Mouse (Mus musculus): ENCODE measurements around the gene Krt18.
"Not testable (repeated sequence)": the region's sequence is repeated elsewhere in the genome, so short reads cannot be mapped to it uniquely, and the experiment has no call there.

Krt18 gene

DNA sequence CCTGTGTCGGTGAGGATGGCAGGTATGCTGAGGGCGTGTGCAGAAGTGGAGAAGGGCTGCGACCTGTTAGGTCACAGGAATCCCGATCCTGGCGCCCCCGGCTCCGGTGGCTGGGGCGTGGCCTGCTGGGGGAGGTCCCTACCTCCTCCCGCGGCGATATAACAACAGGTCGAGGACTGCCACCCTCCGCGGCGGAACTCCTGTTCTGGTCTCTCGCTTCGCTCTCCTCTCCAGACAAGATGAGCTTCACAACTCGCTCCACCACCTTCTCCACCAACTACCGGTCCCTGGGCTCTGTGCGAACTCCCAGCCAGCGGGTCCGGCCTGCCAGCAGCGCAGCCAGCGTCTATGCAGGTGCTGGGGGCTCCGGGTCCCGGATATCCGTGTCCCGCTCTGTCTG is at the start of gene Krt18:
TSS of gene Krt18 (plus strand) at position 141 of the 400 bp plus-strand sequence.
- DNase-seq (ENCODE audit: low spot score in 2 of 2) = no peak

DNA sequence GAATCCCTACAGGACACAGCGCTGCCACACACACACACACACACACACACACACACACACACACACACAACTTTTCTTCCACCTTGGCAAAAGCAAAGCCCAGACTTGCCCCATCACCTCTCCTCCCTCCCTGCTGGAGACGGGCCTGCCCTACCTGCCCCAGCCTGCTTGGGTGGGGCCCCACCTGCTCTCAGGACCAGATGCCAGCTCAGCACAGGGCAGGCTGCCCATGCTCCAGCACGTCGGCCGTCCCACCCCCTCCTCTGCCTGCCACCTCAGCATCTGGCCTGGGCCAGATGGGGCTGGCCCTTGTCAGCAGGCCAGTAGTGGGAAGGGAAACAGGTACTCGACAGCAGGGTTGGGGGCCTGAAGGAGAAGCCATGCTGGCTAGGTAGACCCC is 47.1 kb upstream of the Krt18 start:
- DNase-seq (ENCODE audit: low spot score in 2 of 2) = no peak

DNA sequence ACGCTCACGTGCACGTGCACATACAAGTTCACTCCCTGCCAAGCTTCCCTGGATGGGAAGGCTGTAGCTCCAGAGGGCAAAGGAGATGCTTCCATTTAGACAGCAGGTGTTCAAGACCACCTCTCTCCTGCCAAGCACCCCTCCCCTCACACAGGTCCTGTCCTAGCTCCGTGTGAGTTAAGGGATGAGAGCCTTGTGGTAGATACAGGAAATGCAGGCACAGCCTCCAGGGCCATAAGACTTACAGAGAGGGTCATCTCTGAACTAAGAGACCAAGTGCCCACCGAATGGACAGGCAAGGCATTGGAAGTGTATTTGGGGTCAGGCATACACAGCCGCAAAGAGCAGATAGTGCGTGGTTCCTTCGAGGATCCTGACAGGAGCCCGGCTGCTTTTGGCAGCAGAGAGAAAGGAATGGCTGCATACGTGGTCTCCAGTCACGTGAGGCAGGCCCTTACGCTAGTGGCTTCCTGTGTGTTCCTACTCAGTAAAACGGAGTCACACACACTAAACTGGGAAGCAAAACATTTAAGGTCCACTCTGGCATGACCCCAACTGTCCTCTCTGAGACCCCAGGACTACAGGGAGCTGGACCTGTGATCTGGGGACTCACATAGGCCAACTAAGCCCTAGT is 44.5 kb upstream of the Krt18 start:
- DNase-seq (ENCODE audit: low spot score in 2 of 2) = no peak

DNA sequence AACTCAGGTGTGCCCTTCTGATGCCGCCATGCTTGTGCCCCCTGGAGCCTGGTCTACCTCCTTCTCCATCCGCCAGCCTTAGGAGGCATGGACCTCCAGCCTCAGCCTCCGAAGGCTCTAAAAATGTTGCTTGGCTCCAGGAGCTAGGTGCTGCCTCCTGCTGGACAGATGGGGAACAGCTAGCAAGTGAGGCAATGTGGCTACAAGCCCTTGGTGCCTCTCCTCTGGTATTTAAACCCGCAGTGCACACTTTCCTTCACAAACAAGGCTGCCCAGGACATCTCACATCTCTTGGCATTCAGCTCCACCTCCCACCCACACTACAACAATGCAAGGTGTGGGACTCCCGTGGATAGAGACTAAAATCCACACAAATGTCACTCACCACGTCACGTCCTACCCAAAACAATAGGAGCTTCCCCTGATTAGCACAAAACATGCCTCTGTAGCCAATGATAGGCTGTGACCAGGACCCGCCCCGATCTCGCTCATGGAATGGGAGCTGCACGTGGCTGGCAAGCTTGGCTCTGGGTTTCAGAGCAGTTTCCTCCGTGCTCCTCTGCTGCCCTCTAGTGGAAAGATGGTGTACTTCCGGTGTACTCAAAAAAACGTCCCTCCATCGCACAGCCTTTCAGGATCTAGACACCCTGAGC is 43.9 kb upstream of the Krt18 start:
- peak; percentile 84 to 97 for DNase-seq (ENCODE audit: low spot score in 2 of 2)

DNA sequence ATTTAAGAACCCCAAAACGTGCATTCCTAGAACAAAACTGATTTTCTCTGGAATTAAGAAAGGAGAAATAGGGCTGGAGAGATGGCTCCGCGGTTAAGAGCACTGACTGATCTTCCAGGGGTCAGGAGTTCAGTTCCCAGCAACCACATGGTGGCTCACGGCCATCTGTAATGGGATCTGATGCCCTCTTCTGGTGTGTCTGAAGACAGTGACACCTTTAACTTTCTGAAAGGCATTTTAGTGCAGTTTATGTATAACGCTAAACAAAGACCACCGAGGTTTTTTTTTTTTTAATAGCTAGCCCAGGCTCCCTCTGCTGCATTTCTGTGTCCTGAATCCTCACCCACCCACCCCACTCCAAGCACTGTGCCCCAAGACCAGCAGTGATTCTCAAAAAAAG is 43.2 kb upstream of the Krt18 start:
- no peak for DNase-seq (ENCODE audit: low spot score in 2 of 2)

DNA sequence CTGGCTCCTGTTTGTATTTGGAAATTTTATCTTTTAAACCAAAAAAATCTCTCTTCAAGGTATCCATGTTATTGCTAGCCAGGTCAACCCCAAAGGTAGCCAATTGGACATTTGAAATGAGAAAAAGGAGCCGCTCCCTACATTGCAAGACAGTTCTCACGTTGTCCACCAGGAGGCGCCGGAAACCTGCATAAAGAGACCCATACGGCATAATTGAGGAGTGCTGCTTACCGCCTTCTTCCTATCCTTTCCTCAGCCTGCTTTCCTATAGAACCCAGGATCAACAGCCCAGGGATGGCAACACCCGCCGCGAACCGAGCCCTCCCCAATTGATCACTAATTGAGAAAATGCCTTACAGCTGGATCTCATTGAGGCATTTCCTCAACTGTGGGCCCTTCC is 39.9 kb upstream of the Krt18 start:
- peak in 1 of 2 experiments; percentile 93 for DNase-seq (ENCODE audit: low spot score in 2 of 2)

DNA sequence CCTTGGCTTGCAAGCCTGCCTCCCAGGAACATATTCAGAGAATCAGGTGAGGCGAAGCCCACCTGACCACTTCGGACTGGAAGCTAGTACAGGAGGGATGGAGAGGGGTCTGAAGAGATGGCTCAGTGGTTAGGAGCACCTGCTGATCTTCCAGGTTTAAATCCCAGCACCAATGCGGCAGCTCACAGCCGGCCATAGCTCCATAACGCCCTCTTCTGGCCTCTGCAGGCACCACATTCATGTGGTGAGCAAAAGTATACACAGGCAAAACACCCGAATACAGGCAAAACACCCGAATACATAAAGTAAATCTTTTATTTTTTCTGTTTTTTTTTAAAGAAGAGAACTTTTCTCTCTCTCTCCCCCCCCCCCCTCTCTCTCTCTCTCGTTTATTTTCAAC is 39.3 kb upstream of the Krt18 start:
- DNase-seq (ENCODE audit: low spot score in 2 of 2) = no peak

DNA sequence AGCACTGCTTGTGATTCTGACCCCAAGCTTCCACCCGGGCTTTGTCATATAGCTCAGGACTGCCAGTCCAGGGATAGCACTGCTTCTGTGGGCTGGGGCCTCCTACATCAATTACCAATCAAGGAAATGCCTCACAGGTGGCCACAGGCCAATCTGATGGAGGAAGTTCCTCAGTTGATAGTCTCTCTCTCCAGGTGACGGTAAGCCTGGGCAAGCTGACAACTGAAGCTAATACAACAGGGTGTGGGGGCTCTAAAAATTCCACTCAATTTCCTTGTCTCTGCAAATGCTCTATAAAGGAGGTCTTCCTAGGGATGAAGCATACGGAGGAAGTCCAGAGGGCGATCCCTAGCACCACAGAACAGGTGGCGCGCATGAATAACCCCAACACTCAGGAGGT is 37.0 kb upstream of the Krt18 start:
- DNase-seq (ENCODE audit: low spot score in 2 of 2) = no peak

DNA sequence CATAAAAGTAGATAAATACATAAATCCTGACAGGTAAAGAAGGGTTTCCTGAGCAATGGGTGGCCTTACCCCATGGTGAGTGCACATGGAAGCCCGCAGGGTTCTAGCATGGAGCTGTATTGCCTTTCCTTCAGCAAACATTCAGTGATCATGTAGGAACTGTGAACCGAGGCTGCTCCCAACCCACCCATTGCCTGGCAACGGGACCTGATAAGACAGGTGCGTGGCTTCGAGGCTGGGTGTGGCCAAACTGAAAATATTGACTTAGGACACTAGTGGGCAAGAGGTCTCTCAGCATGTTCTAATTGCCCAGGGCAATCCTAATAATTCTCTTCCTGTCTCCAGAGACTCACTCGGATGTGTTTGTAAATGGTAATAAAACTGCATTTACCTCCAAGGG is 33.6 kb upstream of the Krt18 start:
- DNase-seq (ENCODE audit: low spot score in 2 of 2) = no peak

DNA sequence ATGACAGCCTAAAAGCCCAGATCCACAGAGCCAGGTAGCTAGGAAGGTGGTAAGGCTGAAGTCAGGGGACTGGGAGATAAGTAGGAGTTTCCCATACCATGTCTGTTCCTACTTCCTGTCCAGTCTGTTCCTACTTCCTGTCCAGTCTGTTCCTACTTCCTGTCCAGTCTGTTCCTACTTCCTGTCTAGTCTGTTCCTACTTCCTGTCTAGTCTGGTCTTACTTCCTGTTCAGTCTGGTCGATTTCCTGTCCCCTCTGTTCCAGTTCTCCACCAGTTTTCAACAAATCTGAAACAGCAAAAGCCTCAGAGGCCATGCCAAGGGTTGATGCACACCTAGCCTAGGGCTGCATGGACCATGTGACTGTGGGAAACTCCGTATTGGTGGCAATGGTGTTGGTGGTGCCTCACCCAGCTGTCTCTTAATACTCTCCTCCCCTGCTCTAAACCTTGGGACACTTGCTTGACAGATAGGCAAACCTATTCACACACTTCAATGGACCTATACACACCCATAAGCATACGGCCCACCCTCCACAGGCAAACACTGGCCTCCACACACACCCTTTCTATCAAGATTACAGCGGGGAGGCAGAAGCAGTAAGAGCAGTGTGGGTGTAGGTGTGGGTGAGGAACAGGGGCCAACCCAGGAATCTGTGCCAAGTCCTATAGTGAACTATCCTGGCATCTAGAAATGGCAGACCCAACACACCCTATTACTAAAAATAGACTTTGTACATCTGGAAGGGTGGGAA is 32.3 kb upstream of the Krt18 start:
- DNase-seq (ENCODE audit: low spot score in 2 of 2) = no peak

DNA sequence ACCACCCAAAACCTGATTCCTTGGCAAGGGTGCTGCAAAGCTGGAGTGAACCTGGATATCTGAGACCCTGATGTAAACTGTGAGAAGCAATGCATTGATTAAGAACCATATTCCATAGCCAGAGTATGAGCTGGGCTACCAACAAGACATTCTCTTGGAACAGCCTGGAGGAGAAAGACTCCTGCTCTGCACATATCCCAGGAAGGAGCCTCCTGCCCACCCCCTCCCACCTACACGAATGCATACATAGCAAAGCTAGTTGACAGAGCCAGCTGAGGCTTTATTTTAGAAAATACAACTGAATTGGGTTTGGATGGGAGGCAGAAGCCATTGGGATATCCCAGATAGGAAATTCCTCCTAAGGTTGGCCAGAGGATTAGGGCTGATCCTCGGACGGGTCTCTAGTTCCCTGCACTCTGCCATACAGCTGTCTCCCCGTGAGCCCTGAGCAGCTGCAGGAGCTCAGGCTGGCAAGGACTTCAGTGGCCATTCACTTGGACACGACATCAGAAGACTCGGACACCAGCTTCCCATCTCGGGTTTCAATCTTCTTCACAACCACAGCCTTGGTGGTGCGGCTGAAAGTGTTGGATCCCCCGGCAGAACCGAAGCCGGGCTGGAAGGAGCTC is 31.4 kb upstream of the Krt18 start:
- DNase-seq (ENCODE audit: low spot score in 2 of 2) = not testable (repeated sequence)

DNA sequence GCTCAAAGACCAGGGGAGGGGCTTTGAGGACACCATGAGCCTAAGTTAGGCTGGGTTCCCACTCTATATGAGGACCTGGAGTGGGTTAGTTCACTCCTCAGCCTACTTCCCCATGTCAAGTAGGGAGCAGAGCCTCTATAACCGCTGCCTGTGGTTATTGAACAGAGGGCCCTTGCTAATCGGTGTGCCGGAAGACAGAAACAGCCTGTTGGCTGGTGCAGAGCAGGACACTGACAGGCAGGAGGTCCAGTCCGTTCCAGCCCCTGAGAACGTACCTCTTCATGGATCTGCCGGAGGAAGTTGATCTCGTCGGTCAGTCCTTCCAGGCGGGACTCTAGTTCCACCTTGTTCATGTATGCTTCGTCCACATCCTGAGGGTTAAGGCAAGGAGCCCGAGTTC is 28.8 kb upstream of the Krt18 start:
- no peak for DNase-seq (ENCODE audit: low spot score in 2 of 2)

DNA sequence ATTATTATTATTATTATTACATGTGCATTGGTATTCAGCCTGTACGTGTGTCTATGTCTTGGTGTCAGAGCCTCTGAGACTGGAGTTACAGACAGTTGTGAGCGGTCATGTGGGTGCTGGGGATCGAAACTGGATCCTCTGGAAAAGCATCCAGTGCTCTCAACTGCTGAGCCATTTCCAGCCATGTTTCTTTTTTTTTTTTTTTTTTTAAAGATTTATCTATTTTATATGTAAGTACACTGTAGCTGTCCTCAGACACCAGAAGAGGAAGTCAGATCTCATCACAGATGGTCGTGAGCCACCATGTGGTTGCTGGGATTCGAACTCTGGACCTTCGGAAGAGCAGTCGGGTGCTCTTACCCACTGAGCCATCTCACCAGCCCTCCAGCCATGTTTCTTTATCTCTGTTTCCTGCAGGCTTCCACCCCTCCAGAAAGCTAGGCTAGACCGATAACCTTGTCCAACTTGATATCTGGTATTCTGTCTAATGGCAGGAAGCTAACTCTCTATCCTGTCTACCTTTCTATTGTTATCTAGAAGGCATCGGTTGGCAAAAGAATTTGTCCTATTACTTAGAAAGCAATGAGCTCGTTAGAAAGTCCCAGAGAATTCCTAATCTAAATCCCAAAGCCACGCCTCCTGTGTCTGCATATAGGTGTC is 28.2 kb upstream of the Krt18 start:
- DNase-seq (ENCODE audit: low spot score in 2 of 2) = no peak

DNA sequence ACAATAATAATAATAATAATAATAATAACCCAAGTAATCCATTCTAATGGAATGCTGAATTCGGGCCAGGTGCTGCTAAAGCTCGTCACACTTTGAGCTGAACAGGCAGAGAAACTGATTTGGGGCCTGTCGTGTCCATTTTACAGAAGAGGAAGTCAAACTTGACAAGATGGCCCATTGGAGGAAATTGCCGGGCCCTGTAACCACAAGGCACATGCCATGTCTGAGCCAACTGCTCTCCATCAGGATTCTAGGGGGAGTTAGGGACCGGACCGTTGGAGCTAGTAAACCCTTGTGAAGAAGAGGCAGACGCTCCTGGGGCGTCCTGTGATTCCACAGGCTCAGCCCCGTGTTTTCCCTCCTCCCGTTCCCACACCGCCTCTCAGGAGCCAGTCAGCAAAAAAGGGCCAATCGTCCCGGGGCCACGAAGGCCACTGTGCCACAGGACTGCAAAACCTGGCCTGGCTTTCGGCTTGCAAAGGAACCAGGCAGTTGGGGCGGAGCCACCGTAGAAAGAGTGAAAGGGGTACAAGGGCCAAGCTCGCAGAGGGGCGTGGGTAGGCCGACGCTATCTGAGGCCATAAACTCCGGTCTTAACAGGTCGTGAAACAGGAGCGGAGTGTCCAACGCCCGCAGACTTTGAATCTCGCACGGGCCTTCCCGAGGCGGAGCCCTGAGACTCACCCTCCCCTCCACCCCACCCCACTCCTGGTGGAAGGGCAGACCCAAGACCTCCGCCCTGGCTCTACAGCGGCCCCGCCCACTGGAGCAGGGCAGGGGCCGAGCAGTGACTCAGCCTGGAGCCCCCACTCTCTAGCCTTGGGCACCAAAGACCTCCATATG is 25.1 kb upstream of the Krt18 start:
- DNase-seq (ENCODE audit: low spot score in 2 of 2) = no peak

DNA sequence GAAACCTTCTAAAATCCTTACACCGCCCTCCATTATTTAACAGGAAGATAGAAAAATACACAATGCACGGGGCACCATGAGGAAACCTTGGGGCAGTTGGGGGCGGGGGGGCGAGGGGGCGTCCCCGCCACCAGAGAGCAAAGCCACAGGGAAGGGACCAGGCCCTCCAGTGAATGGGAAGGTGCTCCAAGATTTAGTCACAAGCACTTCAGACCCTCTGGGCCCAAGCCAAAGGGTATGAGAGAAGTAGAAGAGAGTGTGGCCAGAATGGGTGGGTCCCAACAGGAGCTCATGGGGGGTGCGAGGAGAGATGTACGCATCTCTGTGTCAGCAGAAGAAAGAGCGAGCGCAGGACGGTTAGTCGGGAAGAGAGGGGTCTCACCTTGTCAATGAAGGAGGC is 24.5 kb upstream of the Krt18 start:
- no peak for DNase-seq (ENCODE audit: low spot score in 2 of 2)

DNA sequence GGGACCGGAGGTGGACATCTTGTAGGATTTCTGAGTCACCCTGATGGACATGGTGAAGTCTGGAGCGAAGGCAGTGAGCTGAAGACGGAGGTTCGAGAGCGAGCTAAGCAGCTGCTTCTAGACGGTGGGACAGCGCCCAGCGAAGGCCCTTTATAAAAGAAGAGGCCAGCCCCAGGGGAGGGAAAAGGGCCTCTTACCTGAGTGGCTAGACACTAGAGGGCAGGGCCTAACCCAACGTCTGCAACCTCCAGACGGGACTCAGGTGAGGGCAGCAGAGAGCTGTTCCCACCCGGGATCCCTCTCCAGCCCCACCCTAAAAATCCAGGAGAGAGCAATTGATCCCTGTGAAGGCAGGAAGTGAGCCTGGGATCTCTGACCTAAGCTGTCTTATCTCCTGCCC is 23.8 kb upstream of the Krt18 start, which contains the start of gene Krt8:
TSS of gene Krt8 (minus strand) at position 294 of the 400 bp plus-strand sequence.
- no peak for DNase-seq (ENCODE audit: low spot score in 2 of 2)

DNA sequence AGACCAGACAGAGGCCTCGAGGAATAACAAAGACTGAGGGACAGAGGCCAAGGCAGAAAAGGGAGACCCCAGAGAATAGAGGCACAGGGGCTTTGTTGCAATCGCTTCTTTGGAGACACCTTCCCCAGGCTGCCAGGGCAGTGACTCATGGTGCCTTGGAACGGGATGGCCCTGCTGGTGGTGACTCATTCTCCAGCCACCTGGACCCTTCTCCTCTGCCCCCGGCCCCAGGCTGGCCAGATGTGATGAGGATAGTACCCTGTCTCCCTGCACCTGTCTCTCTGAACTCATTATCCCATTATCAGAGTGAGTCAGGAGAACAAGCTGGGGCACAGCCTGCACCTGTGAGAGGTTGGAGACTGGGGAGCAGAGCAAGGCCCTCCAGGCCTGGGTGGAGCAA is 22.7 kb upstream of the Krt18 start:
- no peak for DNase-seq (ENCODE audit: low spot score in 2 of 2)

DNA sequence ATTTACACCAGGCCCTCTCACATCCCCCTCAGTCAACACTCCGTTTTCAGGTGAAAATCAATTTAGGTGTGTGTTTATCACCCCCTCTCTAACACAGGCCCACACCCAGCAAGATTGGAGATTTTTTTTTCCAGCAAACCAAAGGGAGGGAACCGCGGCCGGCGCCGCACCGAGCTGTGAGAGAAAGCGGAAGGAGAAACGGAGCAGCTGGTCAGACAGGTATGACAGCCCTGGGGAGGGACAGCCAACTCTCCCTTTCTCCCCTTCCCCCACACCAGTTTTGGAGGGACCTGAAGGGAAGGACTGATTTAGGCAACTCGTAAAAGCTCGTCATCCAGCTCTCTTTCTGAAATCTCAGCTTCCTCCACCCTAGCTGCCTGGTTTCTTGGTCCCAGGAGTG is 21.7 kb upstream of the Krt18 start:
- no peak for DNase-seq (ENCODE audit: low spot score in 2 of 2)

DNA sequence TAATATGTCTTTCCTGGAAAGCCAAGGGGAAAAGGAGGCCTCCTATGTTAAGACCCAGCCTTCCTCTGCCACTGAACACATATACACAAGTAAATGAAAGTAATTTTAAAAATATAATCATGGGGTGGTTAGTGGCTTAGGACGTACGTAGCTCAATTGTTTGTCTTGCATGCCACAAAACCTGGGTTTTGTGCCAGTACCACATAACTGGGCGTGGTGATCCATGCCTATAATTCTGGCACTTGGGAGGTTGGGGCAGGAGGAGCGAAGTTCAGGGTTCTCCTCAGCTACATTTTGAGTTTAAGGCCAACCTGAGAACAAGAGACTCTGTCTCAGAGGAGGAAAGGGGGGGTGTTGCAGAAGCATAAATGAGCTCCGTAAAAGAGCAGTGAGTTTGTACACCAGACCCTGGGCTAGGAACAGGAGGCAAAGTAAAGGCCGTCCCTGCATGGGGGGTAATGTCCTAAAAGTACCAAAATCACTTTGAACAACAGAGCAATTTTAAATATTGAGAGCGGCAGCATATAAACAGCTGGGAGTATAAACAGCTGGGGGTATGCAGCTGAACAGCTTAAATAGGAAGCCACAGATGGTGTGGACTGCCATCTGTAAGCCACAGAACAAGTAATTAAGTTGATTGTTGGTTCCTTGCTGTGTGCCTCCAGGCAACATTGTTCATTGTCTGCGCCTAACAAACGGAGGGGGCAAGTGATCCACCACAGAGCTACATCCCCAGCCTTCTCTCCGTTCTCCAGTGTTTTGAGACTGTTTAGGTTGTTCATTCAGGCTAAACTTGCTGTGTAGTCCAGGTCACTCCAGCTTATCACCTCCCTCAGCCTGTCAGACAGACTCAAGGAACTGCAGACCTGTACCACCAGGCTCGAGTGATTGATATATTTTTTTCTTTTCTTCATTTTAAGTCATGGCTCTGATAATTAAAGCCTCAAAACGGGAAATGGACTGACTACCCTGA is 20.6 kb upstream of the Krt18 start:
- no peak for DNase-seq (ENCODE audit: low spot score in 2 of 2)
